Mouse (Mus musculus) stomach, postnatal 0 days (tissue): ENCODE data around the gene Rpl26.

ENCODE experiments used
- CTCF ChIP-seq: IDR thresholded peaks from 2 replicates; pipeline ENCODE4 v1.5.1; 2016; ENCODE audit warnings: antibody characterized with exemption, low read depth, mild to moderate bottlenecking, moderate library complexity
- EP300 ChIP-seq: optimal IDR thresholded peaks from 2 replicates; pipeline ENCODE3; 2016; ENCODE audit warnings: antibody characterized with exemption

DNA sequence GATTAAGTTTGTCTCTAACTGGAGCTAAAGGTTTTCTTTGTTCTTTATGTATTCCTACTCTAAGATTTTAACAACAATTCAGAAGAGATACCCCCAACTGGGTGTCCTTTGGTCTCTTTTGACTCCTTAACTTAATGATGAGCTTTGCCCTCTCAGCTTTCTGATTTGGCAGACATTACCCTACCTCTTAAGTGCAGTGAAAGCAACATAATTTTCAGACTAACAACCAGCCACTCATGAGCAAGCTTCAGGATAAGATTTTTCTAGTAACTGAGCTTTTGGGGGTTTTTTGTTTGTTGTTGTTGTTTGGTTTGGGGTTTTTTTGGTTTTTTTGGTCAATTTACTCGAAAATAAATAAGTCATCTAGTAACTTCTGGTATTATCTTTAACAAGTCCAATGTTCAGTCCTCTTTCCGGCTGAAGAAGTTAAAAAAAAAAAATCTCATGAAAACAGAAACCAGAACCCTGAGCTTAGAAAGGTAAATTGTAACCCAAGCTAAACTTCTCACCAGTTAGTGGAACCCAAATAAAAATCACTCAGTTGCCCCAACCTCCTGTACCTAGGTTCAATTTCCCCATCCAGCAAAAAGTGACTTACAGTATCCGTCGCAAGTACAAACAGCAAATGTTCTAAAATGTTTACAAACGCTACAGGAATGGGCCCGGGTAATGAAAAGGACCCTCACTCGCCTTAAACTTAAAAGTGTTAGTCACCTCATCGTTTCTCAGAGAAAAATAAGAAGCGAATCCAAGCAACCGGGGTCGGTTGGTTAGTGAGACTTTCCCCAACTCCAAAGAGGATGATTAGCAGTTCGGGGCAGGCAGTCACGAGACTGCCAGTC lies 49.5 kb upstream of the Rpl26 start:
- TF ChIP-seq CTCF: no peak
- no peak for TF ChIP-seq EP300
